In genomic region chr9:101413071-101413633, GRCm38 (mm10) we compare ENCODE assay signal across 13 mouse cellular contexts.
DNase-seq lines count a peak whose midpoint lies in the region; ATAC-seq lines count a peak whose summit lies in the region.
"Had no signal": no experiment of that assay in that cellular context is flagged by ENCODE, and none has a peak within 500 bp of the region (broad histone marks: within the 10 kb centered on the region; RNA-seq: fewer than 3 reads in every experiment).

No protein-coding gene starts in this region.

- no peak overlapping the region for H3K27ac ChIP-seq in heart, embryonic 11.5 days (ENCODE audit: low read depth, low read length)
- no peak overlapping the region for H3K27ac ChIP-seq in midbrain, embryonic 12.5 days (replicated peaks)
- H3K27ac ChIP-seq in midbrain, embryonic 16.5 days (ENCODE audit: low read length), result no peak overlapping the region

- H3K27me3 ChIP-seq in heart, embryonic 11.5 days (ENCODE audit: control insufficient read depth, insufficient read depth, low read length), result no peaks in the 10 kb centered on the region
- H3K27me3 ChIP-seq in midbrain, embryonic 12.5 days, result no peaks in the 10 kb centered on the region
- H3K27me3 ChIP-seq in midbrain, embryonic 16.5 days (ENCODE audit: control insufficient read depth, insufficient read depth, low read depth, low read length), result no peaks in the 10 kb centered on the region

- H3K4me3 ChIP-seq in heart, embryonic 11.5 days (ENCODE audit: low read depth, low read length), result no peak overlapping the region
- H3K4me3 ChIP-seq in midbrain, embryonic 12.5 days, result no peak overlapping the region
- H3K4me3 ChIP-seq in midbrain, embryonic 16.5 days (ENCODE audit: low read depth, low read length), result no peak overlapping the region

- DNase-seq in heart, adult 18-20 months, result peak; percentile 50 to 78
- peak; percentile 36 for DNase-seq in gastrocnemius, postnatal 10 days
- DNase-seq in heart, postnatal 4 days, result peak; percentile 39
- DNase-seq in left cerebral cortex, postnatal 14 days (ENCODE audit: low spot score in 2 of 2), result no peak
- DNase-seq in adipocyte (ENCODE audit: low spot score), result no peak
- DNase-seq: cerebellum, adult 9-10 months; lung, postnatal 36 days; thymus, postnatal 4 days had no signal

- H3K4me2 ChIP-seq in heart, embryonic 11.5 days, result no peak overlapping the region
- H3K4me2 ChIP-seq in midbrain, embryonic 12.5 days (replicated peaks), result no peak overlapping the region
- H3K4me2 ChIP-seq in midbrain, embryonic 16.5 days (ENCODE audit: low read length), result no peak overlapping the region
- H3K4me2 ChIP-seq: liver, embryonic 11.5 days had no signal

- H3K4me1 ChIP-seq in heart, embryonic 11.5 days (ENCODE audit: control insufficient read depth, insufficient read depth, low read length), result no peaks in the 10 kb centered on the region
- 0 out of 2 replicates have a peak, but pooled peaks cover 6% of the 10 kb centered on the region for H3K4me1 ChIP-seq in midbrain, embryonic 12.5 days
- peaks cover 8% of the 10 kb centered on the region; the same call in 1 of the 2 replicates for H3K4me1 ChIP-seq in midbrain, embryonic 16.5 days (ENCODE audit: control insufficient read depth, insufficient read depth, low read length)

- no peak for ATAC-seq in heart, embryonic 11.5 days (replicated peaks; ENCODE audit: insufficient number of reproducible peaks, low FRiP score, low TSS enrichment)
- no peak for ATAC-seq in midbrain, embryonic 12.5 days (ENCODE audit: low FRiP score, low read depth)
- ATAC-seq in midbrain, embryonic 16.5 days, result no peak
- ATAC-seq: inflammation-experienced regulatory T-cells, adult 6 months had no signal

- H3K9ac ChIP-seq in heart, embryonic 11.5 days (ENCODE audit: low read depth, low read length), result no peak overlapping the region
- H3K9ac ChIP-seq in midbrain, embryonic 12.5 days (replicated peaks), result 0 out of 2 replicates have a peak overlapping the region, but pooled peaks have one; percentile 20
- no peak overlapping the region for H3K9ac ChIP-seq in midbrain, embryonic 16.5 days (ENCODE audit: low read depth, low read length)

- no peaks in the 10 kb centered on the region for H3K36me3 ChIP-seq in heart, embryonic 11.5 days (ENCODE audit: control insufficient read depth, insufficient read depth, low read length)
- no peaks in the 10 kb centered on the region for H3K36me3 ChIP-seq in midbrain, embryonic 12.5 days
- no peaks in the 10 kb centered on the region for H3K36me3 ChIP-seq in midbrain, embryonic 16.5 days (ENCODE audit: control insufficient read depth, insufficient read depth, low read length)

- 73% methylated on average over 3 of the region's 3 CpGs for WGBS in heart, embryonic 11.5 days (ENCODE audit: insufficient replicate concordance)
- 88% methylated on average over 3 of the region's 3 CpGs for WGBS in midbrain, embryonic 12.5 days
- WGBS in midbrain, embryonic 16.5 days, result 89% methylated on average over 3 of the region's 3 CpGs

- intact Hi-C loops in left cerebral cortex, postnatal 14 days (cut with DNase I), result no loop called here

- H3K9me3 ChIP-seq in heart, embryonic 11.5 days (replicated peaks; ENCODE audit: control insufficient read depth, low read length), result no peaks in the 10 kb centered on the region
- H3K9me3 ChIP-seq in midbrain, embryonic 12.5 days, result no peaks in the 10 kb centered on the region
- H3K9me3 ChIP-seq in midbrain, embryonic 16.5 days (replicated peaks; ENCODE audit: control insufficient read depth, low read length, poor library complexity, severe bottlenecking), result no peaks in the 10 kb centered on the region

Comparison
In these comparisons a context has a peak if more than half of its experiments do, and no peak if none do; other contexts are left out.
1. DNase-seq: peak in heart, adult 18-20 months (2 of 2), gastrocnemius, postnatal 10 days (single experiment) and heart, postnatal 4 days (single experiment); none in left cerebral cortex, postnatal 14 days (0 of 2) and adipocyte (single experiment).